Mouse (Mus musculus) midbrain, embryonic 15.5 days (tissue): ENCODE data around the gene Rabep2. TPM values are rescaled to one million over a fixed set of nuclear protein-coding genes. Genes with fewer than 3 reads are reported as not detected.

Experiments
- ATAC-seq: fragments of 200-750 bp; cut with Nextera tagmentation; replicated peaks from 2 replicates; pipeline ENCODE4 v1.8.0; 2017; ENCODE audit warnings: moderate TSS enrichment
- H3K27ac ChIP-seq: fragments of 300-500 bp; sonication (generic); 2 replicates; pipeline ENCODE4 v1.5.1; 2015; ENCODE audit warnings: mild to moderate bottlenecking, inconsistent platforms
- H3K27me3 ChIP-seq: fragments of 300-500 bp; sonication (generic); replicated peaks from 2 replicates; pipeline ENCODE4 v1.6.1; 2015; ENCODE audit warnings: inconsistent platforms
- H3K36me3 ChIP-seq: fragments of 300-500 bp; sonication (generic); replicated peaks from 2 replicates; pipeline ENCODE4 v1.6.1; 2015; ENCODE audit warnings: inconsistent platforms
- H3K4me1 ChIP-seq: fragments of 300-500 bp; sonication (generic); 2 replicates; pipeline ENCODE4 v1.6.1; 2015; ENCODE audit warnings: inconsistent platforms
- H3K4me2 ChIP-seq: fragments of 300-500 bp; sonication (generic); 2 replicates; pipeline ENCODE4 v1.6.1; 2015; ENCODE audit warnings: inconsistent platforms, mild to moderate bottlenecking, moderate library complexity
- H3K4me3 ChIP-seq: fragments of 300-500 bp; sonication (generic); 2 replicates; pipeline ENCODE4 v1.5.1; 2015; ENCODE audit warnings: mild to moderate bottlenecking, inconsistent platforms
- H3K9ac ChIP-seq: fragments of 300-500 bp; sonication (generic); 2 replicates; pipeline ENCODE4 v1.6.1; 2015; ENCODE audit warnings: mild to moderate bottlenecking, inconsistent platforms
- H3K9me3 ChIP-seq: fragments of 300-500 bp; sonication (generic); 2 replicates; pipeline ENCODE4 v1.6.1; 2016; ENCODE audit warnings: inconsistent platforms
- WGBS: fragments of 180-500 bp; shearing (Covaris S2); methylation state at CpG from one replicate; pipeline ENCODE4 v1.1.7; 2015; ENCODE audit warnings: mixed read lengths; 5-methylcytosine and 5-hydroxymethylcytosine counted together
- polyA plus RNA-seq: library from polyadenylated mRNA; unstranded; fragments of >200 nt; fragmentation: Nextera tagmentation; extraction: Ambion mirVana; gene quantifications from 2 replicates; pipeline ENCODE4 v1.2.1, GENCODE M21; 2015

The Rabep2 gene
- polyA plus RNA-seq, 1 experiment from 2014 or later, result 28.7 TPM

DNA sequence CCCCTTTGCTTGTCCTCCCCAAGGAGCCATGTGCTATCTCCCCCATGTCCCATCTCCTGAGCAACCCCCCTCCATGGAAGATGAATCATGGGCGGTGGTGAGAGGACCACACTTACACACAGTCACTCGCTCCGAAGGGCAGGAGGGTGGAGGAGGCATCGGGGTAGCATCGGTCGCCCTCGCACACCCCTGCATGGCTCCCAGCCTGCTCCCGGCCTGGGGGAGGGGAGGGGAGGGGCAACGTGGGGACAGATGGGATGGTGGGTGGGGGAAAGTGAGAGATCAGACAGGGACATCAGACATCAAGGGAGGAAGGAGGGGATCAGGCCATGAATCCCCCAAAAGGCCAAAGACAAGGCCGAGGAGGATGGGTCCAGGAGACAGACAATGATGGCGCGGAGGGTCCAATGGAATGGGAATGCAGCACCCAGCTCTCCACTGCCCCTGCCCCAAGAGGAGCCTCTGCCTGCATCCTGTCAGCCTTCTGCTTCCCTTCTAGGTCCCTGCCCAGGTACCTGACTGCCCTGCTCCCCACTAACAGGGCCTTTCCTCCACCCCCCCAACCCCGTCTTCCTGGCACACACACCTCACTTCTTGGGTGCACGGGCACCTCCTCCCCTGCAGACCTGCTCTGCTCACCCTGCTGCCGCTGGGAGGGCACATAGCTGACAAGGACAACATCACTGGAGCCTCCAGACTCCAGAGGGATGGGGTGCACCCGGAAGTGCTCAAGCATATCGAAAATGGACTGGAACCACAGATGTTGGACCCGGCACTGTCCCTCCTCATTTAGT is 39.5 kb downstream of the Rabep2 start:
- no peak for ATAC-seq
- Histone ChIP-seq H3K4me1 (peaks cover 4% of the 10 kb centered on the region), H3K4me3 (no peak overlapping the region), H3K9ac (no peak overlapping the region), H3K27me3 (0 out of 2 replicates have a peak, but pooled peaks cover 1% of the 10 kb centered on the region), H3K27ac (no peak overlapping the region), H3K4me2 (no peak overlapping the region), H3K9me3 (no peaks in the 10 kb centered on the region), H3K36me3 (peaks cover 50% of the 10 kb centered on the region)
- 91% methylated on average over 18 of the region's 18 CpGs for WGBS

- Histone ChIP-seq H3K4me2 (no peak overlapping the region), H3K4me1 (peaks cover 18% of the 10 kb centered on the region), H3K27ac (no peak overlapping the region), H3K27me3 (no peaks in the 10 kb centered on the region), H3K9me3 (no peaks in the 10 kb centered on the region), H3K4me3 (no peak overlapping the region), H3K9ac (no peak overlapping the region), H3K36me3 (peaks cover 50% of the 10 kb centered on the region)
- WGBS, result 84% methylated on average over 6 of the region's 6 CpGs
- no peak for ATAC-seq
Observed at GRCm38 (mm10) chr7:126470077-126470476, 41.5 kb downstream of the Rabep2 start.

DNA sequence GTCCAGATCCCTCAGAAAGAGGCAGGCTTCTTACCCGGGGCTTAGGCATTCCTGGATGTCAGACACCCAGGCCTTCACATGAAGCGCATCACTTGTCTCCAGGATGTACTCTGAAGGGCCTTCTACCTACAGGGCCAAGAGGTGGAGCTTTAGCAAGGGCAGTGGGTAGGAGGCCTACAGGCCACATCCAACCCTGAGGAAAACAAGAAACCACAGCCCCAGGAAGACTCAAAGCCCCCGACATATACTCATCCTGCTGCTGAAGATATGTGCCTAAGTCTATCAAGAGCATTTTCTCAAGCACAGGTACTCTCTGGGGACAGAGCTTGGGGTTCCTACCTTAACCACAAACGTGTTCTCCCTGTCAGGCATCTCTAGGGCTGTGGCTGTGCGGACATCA is 42.8 kb downstream of the Rabep2 start:
- H3K4me3 ChIP-seq, result no peak overlapping the region
- WGBS, result 93% methylated on average over 5 of the region's 5 CpGs
- no peak for ATAC-seq
- H3K4me2 ChIP-seq, result no peak overlapping the region
- no peaks in the 10 kb centered on the region for H3K9me3 ChIP-seq
- no peak overlapping the region for H3K9ac ChIP-seq
- peaks cover 50% of the 10 kb centered on the region for H3K36me3 ChIP-seq
- H3K27me3 ChIP-seq, result no peaks in the 10 kb centered on the region
- H3K27ac ChIP-seq, result no peak overlapping the region
- peaks cover 26% of the 10 kb centered on the region for H3K4me1 ChIP-seq

GRCm38 (mm10) chr7:126471853-126472252 is 43.3 kb downstream of the Rabep2 start:
- no peaks in the 10 kb centered on the region for H3K9me3 ChIP-seq
- no peak overlapping the region for H3K4me2 ChIP-seq
- 90% methylated on average over 4 of the region's 4 CpGs for WGBS
- H3K4me1 ChIP-seq, result peaks cover 26% of the 10 kb centered on the region
- ATAC-seq, result no peak
- peaks cover 50% of the 10 kb centered on the region for H3K36me3 ChIP-seq
- no peak overlapping the region for H3K4me3 ChIP-seq
- H3K27ac ChIP-seq, result no peak overlapping the region
- no peak overlapping the region for H3K9ac ChIP-seq
- H3K27me3 ChIP-seq, result no peaks in the 10 kb centered on the region

DNA sequence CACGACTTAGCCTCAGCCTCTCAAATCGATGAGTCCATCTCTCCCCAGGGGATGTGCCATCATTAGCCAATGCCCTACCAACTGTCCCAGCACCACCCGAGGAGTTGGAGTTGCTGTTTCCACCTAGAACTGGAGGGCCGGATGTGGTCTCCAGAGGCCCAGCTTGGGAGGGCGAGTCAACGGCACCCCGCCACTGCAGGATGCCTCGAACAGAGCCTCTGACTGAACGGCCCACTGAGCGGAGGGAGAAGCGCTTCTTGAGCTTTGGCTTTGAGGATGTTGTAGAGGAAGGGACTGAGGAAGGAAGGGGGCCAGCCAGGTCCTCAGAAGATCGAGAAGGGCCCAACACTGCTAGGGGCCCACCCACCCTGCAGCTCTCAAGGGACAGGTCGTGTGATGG is 43.7 kb downstream of the Rabep2 start:
- peaks cover 46% of the 10 kb centered on the region for H3K36me3 ChIP-seq
- no peak overlapping the region for H3K4me3 ChIP-seq
- peaks cover 26% of the 10 kb centered on the region for H3K4me1 ChIP-seq
- no peak overlapping the region for H3K9ac ChIP-seq
- no peak for ATAC-seq
- H3K4me2 ChIP-seq, result no peak overlapping the region
- no peak overlapping the region for H3K27ac ChIP-seq
- 87% methylated on average over 13 of the region's 13 CpGs for WGBS
- no peaks in the 10 kb centered on the region for H3K27me3 ChIP-seq
- H3K9me3 ChIP-seq, result no peaks in the 10 kb centered on the region

DNA sequence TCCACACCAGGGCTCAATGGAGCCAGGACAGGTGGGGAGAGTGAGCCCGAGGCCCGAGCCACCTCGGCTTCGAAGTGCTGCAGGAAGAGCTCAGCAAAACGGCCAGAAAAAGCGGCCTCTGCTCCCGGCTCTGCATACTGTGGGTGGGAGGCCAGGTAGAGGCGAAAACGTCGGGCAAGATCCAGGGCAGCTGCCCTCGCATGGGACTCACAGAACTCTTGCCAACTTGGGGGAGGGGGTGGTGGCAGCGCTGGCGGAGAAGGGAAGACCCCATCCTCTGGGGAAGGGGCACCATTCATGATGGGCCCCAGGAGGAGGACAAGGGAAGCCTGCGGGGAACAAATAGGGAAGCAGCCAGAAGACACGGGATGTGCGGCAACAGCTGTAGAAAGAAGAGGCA is 44.2 kb downstream of the Rabep2 start:
- ATAC-seq, result no peak
- Histone ChIP-seq H3K9me3 (no peaks in the 10 kb centered on the region), H3K4me3 (no peak overlapping the region), H3K27ac (no peak overlapping the region), H3K9ac (no peak overlapping the region), H3K36me3 (peaks cover 41% of the 10 kb centered on the region), H3K27me3 (no peaks in the 10 kb centered on the region), H3K4me2 (no peak overlapping the region), H3K4me1 (peaks cover 26% of the 10 kb centered on the region)
- WGBS, result 93% methylated on average over 16 of the region's 16 CpGs

GRCm38 (mm10) chr7:126473470-126474086 is 45.0 kb downstream of the Rabep2 start:
- ATAC-seq, result no peak

GRCm38 (mm10) chr7:126474486-126474955 is 46.0 kb downstream of the Rabep2 start:
- Histone ChIP-seq H3K4me2 (peak overlapping the region; percentile 94), H3K36me3 (peaks cover 26% of the 10 kb centered on the region), H3K27me3 (no peaks in the 10 kb centered on the region), H3K4me1 (peaks cover 26% of the 10 kb centered on the region), H3K9ac (peak overlapping the region; percentile 98), H3K4me3 (peak overlapping the region; percentile 94), H3K9me3 (no peaks in the 10 kb centered on the region), H3K27ac (peak overlapping the region; percentile 98)
- WGBS, result 1% methylated on average over 27 of the region's 27 CpGs
- peak; percentile 67 for ATAC-seq

More at GRCm38 (mm10) chr7:126473470-126474086, 45.0 kb downstream of the Rabep2 start:
- Histone ChIP-seq H3K4me3 (peak overlapping the region; percentile 94), H3K9me3 (no peaks in the 10 kb centered on the region), H3K27me3 (no peaks in the 10 kb centered on the region), H3K9ac (0 out of 2 replicates have a peak overlapping the region, but pooled peaks have one; percentile 98), H3K4me1 (peaks cover 26% of the 10 kb centered on the region), H3K36me3 (peaks cover 34% of the 10 kb centered on the region), H3K4me2 (peak overlapping the region; percentile 94), H3K27ac (no peak overlapping the region)
- WGBS, result 88% methylated on average over 9 of the region's 9 CpGs

GRCm38 (mm10) chr7:126474993-126475581 is 46.5 kb downstream of the Rabep2 start, which contains the start of gene Sh2b1:
TSS of gene Sh2b1 (minus strand) at chr7:126475424.
- H3K4me2 ChIP-seq, result peak within 1 kb of the TSS; percentile 94

GRCm38 (mm10) chr7:126481699-126482098 is 53.1 kb downstream of the Rabep2 start:
- H3K4me2 ChIP-seq, result no peak overlapping the region
- no peak overlapping the region for H3K27ac ChIP-seq
- H3K9me3 ChIP-seq, result no peaks in the 10 kb centered on the region
- H3K4me3 ChIP-seq, result no peak overlapping the region
- H3K27me3 ChIP-seq, result 0 out of 2 replicates have a peak, but pooled peaks cover 3% of the 10 kb centered on the region
- WGBS, result 26% methylated on average over 5 of the region's 5 CpGs
- H3K36me3 ChIP-seq, result no peaks in the 10 kb centered on the region
- H3K9ac ChIP-seq, result no peak overlapping the region
- ATAC-seq, result no peak
- H3K4me1 ChIP-seq, result peaks cover 7% of the 10 kb centered on the region; the same call in 1 of the 2 replicates

More at GRCm38 (mm10) chr7:126474993-126475581, 46.5 kb downstream of the Rabep2 start, which contains the start of gene Sh2b1:
- no peaks in the 10 kb centered on the region for H3K9me3 ChIP-seq
- peaks cover 22% of the 10 kb centered on the region for H3K36me3 ChIP-seq
- peaks cover 26% of the 10 kb centered on the region for H3K4me1 ChIP-seq
- peak; percentile 94 for ATAC-seq
- H3K27me3 ChIP-seq, result no peaks in the 10 kb centered on the region
- peak within 1 kb of the TSS; percentile 94 for H3K4me3 ChIP-seq
- H3K27ac ChIP-seq, result peak within 1 kb of the TSS; percentile 98
- WGBS, result under 1% methylated on average over 53 of the region's 53 CpGs
- H3K9ac ChIP-seq, result peak within 1 kb of the TSS; percentile 98

GRCm38 (mm10) chr7:126482392-126482871 is 53.9 kb downstream of the Rabep2 start:
- Histone ChIP-seq H3K27me3 (0 out of 2 replicates have a peak, but pooled peaks cover 3% of the 10 kb centered on the region), H3K36me3 (no peaks in the 10 kb centered on the region), H3K4me3 (peak overlapping the region; percentile 27), H3K4me2 (peak overlapping the region; percentile 72), H3K4me1 (peaks cover 8% of the 10 kb centered on the region; the same call in 1 of the 2 replicates), H3K9ac (peak overlapping the region; percentile 31; the same call in 1 of the 2 replicates), H3K27ac (peak overlapping the region; percentile 22; the same call in 1 of the 2 replicates), H3K9me3 (no peaks in the 10 kb centered on the region)
- WGBS, result under 1% methylated on average over 23 of the region's 23 CpGs
- 0 out of 2 replicates have a peak, but pooled peaks have one; percentile 43 for ATAC-seq
